Mouse (Mus musculus) layer of hippocampus, postnatal 25 days (tissue): ENCODE measurements around the gene Tmem51. TPM values are rescaled to one million over a fixed set of nuclear protein-coding genes. Genes with fewer than 3 reads are reported as not detected.
"Not testable (repeated sequence)": the region's sequence is repeated elsewhere in the genome, so short reads cannot be mapped to it uniquely, and the experiment has no call there.

ENCODE experiments used
- DNase-seq, 2 experiments: peaks; one replicate each; pipeline ENCODE4 v3.0.0; 2022; ENCODE audit warnings: mixed read lengths in 2 of 2, low spot score in 1 of 2; ENCODE audit errors: extremely low spot score in 1 of 2
- total RNA-seq, 2 experiments: library from RNA; stranded (reverse); gene quantifications; 2 replicates each; pipeline ENCODE4 v1.2.3; 2021

The Tmem51 gene
- total RNA-seq, 2 experiments from 2014 or later: 6.4 to 6.9 TPM

GRCm38 (mm10) chr4:142061485-142062240, 22.4 kb downstream of the Tmem51 start:
- DNase-seq: no peak

GRCm38 (mm10) chr4:142060455-142061378, 23.4 kb downstream of the Tmem51 start:
- DNase-seq: peak in 1 of 2 experiments; percentile 37

GRCm38 (mm10) chr4:142059841-142060193, 24.3 kb downstream of the Tmem51 start:
- DNase-seq: no peak

- no peak for DNase-seq
Measured at GRCm38 (mm10) chr4:142059113-142059840, 24.8 kb downstream of the Tmem51 start.

- peak in 1 of 2 experiments; percentile 18 for DNase-seq
Measured at GRCm38 (mm10) chr4:142057529-142058216, 26.4 kb downstream of the Tmem51 start.

GRCm38 (mm10) chr4:142055600-142055999, 28.5 kb downstream of the Tmem51 start:
- no peak for DNase-seq

GRCm38 (mm10) chr4:142054580-142054979, 29.5 kb downstream of the Tmem51 start:
- no peak for DNase-seq

GRCm38 (mm10) chr4:142053661-142054448, 30.2 kb downstream of the Tmem51 start:
- DNase-seq: no peak

DNA sequence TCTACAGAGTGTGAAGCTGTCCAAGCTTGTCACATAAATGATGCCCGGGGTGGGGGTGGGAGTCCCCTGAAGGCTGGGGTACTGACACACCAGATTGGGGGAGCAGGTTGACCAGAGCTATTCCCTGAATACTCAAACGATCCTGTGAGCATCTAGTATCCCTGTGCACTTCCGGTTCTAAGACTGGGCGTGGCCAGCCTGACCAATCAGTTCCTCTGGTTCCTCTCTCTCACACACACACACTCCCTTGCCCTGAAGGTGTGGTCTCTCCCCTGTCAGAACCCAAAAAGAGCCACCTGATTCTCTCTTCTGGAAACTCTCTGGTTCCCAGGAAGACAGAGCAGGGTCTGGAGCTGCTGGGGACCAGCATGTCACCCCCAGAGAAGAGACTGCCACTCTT, 30.8 kb downstream of the Tmem51 start:
- DNase-seq: no peak

DNA sequence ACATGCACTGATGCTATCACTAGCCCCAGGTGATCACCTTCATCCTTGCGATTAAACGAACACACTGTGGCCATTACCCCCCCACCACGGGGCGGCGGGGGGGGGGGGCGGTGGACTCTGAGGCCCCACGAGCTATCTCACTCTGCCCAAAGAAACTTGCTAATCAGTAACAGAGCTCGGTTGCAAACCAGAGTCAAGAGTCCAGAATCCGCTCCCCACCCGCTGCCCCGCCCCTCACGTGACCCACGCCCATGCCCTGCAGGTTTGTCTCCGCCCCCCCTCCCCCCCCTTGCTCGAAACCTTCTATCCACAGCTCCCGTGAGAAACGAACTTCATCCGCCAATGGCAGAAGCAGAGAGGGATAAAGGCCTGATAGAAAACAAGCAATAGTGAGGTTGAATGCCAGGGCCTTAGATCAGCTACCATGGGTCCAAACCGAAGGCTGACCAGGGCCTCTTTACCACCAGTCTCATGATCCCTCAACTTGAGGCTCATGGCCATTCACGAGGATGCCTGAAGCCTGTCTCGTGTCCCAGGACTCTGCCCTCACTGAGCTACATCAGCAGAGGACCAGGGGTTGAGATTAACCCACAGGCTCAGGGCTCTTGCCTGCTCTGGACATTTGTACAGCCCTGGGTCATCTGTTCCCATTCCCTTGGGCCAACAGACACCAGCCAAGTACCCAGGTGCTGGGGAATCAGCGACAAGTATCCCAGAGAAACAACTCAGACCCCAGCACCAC, 31.5 kb downstream of the Tmem51 start:
- no peak for DNase-seq

GRCm38 (mm10) chr4:142051883-142052282, 32.2 kb downstream of the Tmem51 start:
- not testable (repeated sequence) for DNase-seq

DNA sequence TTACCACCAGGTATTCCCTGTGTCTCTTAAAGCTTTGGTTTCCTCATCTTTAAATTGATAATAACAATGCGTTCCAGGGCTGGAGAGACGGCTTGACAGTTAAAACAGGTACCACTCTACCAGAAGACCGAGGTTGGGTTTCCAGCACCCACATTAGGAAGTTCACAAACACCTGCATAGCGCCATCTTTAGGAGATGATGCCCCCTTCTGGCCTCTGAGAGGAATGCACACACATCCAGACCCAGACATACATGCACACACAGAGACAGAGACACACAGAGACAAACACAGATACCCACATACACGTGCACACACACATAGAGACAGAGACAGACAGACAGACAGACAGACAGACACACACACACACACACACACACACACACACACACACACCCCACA, 34.1 kb downstream of the Tmem51 start:
- DNase-seq: no peak

DNA sequence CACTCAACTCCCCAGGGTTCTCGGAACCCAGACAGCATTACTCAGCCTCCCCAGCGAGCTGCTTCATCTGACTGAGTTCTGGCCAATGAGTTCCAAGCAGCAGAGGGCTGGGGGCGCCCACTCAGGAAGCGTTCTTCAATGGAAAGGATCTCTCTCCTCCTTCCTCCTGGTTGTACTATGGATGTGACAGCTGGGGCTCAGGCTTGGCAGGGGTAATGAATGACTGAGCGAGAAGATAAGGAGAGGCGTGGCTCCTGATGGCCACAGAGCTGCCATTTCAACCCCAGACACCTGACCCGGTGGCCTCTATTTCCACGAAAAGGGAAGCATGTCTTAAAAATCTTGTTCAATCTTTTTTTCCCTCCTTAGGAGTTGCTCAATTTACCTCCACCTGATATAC, 35.7 kb downstream of the Tmem51 start:
- DNase-seq: no peak

DNA sequence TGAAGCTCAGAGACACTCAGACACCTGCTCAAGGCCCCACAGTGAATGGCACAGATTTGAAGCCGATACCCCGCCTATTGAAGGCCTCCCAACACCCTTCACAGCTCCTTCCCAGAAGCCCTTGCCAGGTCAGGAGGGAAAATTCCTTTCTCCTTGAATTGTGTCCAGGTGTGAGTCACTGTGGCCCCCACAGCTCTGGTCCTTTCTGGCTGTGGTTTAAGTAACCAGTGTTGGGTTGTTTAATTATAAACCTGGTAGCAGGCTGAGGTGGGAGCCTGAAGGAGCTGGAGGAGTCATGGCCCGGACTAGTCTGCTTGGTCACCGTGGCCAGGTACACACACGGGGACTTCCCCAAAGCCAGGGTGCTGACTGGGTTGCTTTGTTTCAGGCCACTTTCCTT, 37.1 kb downstream of the Tmem51 start:
- DNase-seq: no peak

DNA sequence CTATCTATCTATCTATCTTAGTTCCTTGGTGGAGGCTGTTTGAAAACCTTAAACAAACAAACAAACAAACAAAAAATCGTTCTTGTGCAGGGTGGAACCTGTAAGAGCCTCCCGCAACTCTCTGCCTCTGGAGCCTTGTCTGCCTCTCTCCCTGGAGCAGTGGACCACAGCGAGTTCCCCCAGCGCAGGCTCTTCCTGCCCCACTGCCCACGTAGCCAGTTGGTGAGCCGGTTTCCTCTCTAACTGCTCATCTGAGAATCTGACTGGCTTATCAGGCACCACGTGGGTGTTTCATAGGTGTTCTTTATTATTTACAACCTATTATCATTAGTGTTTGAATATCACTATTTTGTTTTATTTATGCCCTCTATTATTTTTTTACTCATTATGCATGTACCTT, 37.6 kb downstream of the Tmem51 start:
- DNase-seq: no peak

GRCm38 (mm10) chr4:142045595-142046163, 38.4 kb downstream of the Tmem51 start:
- no peak for DNase-seq

DNA sequence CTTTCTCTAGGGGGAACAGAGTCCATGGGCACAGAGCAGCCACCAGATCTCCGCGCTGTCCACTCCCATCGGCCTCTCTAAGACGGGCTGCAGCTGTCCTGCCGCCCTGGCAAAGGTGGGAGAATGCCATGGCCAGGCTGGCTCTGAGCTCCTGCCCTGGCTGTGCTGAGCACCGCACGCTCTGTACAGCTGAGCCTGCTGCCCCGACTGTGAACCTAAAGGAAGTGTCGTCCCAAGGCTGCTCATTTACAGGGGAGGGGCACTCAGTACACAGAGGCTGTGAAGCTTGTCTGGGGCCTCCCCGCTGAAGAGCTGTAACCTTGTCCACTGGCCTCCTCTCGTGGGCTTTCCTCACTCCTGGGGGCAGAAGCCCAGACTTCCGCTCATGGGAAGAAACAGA, 39.7 kb downstream of the Tmem51 start:
- no peak for DNase-seq

- no peak for DNase-seq
Measured at GRCm38 (mm10) chr4:142039662-142040353, 44.3 kb downstream of the Tmem51 start.
